Mouse (Mus musculus) brain, embryonic 14.5 days (tissue): Measurements from ENCODE around the gene Mfn2.

Experiments
- CTCF ChIP-seq: fragments of 200-500 bp; IDR thresholded peaks from 2 replicates; pipeline ENCODE4 v1.5.1; 2012; ENCODE audit warnings: inconsistent platforms, mild to moderate bottlenecking, moderate library complexity, borderline replicate concordance; ENCODE audit not compliant: insufficient read depth, insufficient read length; ENCODE audit errors: extremely low read depth
- POLR2A ChIP-seq: fragments of 200-500 bp; IDR thresholded peaks from 2 replicates; pipeline ENCODE4 v1.6.1; 2012; ENCODE audit warnings: mild to moderate bottlenecking, inconsistent platforms, borderline replicate concordance; ENCODE audit not compliant: poor library complexity, insufficient read depth, insufficient read length, severe bottlenecking; ENCODE audit errors: extremely low read depth

DNA sequence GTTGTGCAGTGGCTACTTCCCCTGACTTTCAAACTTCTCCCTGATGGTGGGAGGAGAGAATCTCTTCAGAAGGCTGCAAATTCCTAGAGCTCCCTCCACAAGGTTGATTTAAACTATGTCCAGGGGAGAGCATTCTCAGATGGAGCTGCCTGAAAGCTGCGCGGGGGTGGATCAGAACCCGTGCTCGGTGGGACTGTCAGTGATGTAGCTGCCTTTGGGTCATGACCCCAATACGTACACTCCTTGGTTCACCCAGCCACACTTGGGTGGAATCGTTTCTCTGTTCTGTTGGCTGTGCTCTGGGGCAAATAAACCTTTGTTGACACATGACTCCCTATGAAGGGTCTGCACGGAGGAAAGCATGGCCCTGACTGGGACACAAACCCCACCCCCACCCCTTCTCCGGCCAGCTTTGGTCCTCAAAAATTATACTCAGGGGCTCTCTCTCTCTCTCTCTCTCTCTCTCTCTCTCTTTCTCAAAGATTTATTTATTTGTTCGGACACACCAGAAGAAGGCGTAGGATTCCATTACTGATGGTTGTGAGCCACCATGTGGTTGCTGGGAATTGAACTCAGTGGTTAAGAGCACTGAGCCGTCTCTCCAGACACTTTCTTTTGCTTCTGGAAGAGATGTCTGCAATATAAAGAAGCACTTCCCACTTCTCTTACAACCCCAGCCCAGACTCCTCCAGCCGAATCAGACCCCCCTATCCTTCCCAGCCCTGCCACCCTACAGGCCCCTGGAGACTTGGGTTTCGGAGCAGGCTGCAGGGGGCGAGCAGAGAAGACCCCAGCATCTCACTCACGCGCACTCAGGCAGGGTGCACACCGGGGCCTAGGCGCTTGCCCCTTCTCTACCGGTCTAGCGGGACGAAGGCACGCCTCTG, 36.7 kb downstream of the Mfn2 start:
- TF ChIP-seq CTCF: no peak; the same call in 1 of the 2 replicates
- TF ChIP-seq POLR2A: no peak
